Mouse (Mus musculus) forelimb bud, embryonic 11.5 days (tissue): ENCODE measurements around the gene Man1c1.

ENCODE experiments used
- DNase-seq: peaks from one replicate; pipeline ENCODE4 v3.0.0-alpha.2; 2012; ENCODE audit warnings: low read depth, low spot score

Man1c1 gene

GRCm38 (mm10) chr4:134674970-134675369 lies 29.1 kb downstream of the Man1c1 start:
- DNase-seq, result no peak

GRCm38 (mm10) chr4:134673882-134674463 lies 30.1 kb downstream of the Man1c1 start:
- no peak for DNase-seq

- no peak for DNase-seq
Measured at GRCm38 (mm10) chr4:134673151-134673550, 30.9 kb downstream of the Man1c1 start.

- no peak for DNase-seq
Measured at GRCm38 (mm10) chr4:134672326-134672725, 31.8 kb downstream of the Man1c1 start.

DNA sequence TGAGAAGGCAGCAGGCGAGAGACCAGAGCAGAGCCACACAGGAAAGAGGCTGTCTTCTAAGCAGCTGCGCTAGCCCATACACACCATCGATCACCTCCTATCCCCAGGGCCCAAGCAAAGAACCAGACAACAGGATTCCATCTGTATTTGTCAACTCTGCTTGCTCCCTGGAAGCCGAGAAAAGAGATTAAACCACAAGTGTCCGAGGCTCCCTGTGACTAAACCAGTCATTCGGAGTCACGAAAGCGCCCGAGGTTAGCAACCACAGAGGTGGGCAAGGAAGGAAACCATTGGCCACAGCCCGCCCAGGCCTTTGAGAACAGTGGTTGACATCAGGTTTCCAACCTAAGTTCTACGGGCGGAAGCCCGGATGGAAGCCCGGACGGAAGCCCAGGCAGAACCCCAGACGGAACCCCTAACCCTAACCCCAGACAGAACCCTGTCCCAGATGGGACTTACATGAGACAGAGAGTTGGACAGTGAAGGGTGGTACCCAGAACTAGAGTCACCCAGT lies 32.4 kb downstream of the Man1c1 start:
- DNase-seq, result no peak

DNA sequence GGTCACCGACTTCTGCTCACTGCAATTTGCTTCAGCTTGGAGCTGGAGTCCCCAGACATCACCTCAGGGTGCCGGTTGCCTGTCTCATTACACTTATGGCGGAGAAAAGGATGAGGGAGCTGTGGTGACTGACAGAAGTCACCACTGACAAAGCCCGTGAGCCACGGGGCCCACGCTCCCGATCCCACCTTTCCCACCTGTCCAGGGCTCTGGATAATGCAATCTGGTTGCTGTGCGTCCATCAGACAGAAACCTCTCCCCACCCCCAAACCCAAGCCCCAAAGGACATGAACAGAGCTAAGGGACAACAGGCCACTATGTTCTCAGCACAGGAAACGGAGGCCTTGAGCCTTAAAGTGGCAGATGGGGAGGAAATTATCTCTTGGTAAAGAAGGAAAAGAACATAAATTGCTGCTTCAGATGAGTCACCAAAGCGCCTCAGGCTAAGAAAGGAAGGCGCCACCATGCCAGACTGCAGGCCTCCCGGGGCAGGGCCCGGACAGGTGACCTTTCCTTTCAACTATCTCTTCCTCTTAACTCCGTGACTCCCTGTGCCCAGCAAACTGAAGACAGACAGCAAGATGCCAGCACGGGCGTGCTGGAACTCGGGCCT lies 34.2 kb downstream of the Man1c1 start:
- DNase-seq, result no peak

- no peak for DNase-seq
Measured at GRCm38 (mm10) chr4:134668355-134669028, 35.6 kb downstream of the Man1c1 start.

GRCm38 (mm10) chr4:134666391-134666790 lies 37.7 kb downstream of the Man1c1 start:
- no peak for DNase-seq

DNA sequence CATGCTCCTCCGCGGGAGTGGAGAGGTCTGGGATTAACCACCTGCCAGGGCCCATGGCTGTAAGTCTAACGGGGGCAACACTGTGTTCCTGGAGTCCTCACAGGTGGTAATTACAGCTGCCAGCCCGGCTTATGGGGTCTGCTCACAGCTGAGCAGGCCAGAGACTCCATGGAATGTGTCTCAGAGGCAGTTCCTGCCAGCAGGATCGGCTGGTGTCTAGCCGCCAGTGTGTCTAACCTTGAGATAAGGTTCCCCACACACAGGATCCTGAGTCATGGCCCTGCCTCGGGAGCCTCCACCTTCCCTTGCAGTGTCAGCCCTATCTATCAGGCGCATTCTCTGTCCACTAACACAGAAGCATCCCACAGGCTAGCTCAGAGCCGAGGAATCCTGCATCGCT lies 41.0 kb downstream of the Man1c1 start:
- no peak for DNase-seq

DNA sequence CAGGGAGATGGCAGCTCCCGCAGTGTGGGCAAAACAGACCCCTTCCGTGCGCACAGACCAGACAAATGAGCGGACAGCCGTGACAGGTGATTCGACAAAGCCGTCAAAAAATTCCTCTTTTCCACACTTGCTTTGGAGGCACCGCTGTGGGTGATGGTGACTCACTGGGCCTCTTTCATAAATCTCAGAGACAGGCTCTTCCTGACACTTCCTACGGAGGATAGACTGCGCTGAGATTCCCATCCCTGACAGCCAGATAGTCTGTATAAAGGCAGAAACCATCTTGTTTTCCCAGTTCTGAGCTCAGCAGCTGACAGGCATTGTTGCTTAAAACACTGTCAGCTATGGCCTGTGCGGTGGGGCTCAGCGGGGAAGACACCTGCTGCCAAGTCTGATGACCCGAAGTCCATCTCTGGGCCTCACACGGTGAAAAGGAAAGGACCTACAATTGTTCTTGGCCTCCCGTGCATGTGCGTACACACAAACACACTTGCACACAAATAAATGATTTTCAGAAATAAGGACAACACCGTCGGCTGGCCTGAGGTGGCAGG lies 43.4 kb downstream of the Man1c1 start:
- DNase-seq, result no peak

DNA sequence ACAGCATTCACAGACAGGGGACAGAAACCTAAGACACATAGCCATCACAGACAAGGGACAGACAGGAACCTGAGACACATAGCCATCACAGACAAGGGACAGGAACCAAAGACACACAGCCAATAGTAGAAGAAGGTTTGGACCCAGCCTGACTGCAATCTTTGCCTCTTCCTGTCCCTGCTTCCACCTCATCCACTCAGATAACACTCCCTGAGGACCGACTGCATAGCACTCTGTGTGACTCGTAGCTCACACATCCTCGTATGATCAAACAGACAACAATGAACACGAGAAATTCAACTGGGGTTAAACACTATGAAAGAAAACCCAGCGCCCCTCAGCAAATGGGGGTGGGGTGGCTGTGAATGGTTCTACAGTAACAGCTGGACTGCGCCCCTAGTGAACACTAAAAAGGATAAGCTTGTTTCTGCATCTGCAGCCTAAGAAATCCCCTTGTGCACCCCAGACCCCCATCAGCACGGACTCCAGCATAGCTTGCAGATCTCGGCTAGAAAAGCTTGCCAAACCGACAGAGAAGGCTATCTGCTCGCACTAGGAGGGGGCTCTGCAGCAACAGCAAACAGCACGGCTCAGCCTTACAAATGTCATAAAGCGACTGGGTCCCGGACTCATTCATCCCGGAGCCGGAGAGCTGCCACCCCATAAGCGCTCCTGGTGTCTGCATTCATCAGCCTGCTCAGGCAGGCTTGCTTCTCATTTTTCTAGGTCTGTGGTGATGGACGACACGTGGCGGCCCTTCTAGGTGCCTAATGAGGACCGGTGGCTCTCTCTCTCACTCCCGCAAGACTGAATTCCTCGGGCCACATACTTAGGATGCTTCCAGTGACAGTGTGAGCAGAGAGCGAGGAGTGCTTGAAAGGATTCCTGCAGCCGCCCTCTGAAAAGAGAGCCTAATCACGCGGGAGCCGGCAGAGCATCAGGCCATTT lies 44.5 kb downstream of the Man1c1 start:
- peak; percentile 36 for DNase-seq

- no peak for DNase-seq
Measured at GRCm38 (mm10) chr4:134657473-134657872, 46.6 kb downstream of the Man1c1 start.

- no peak for DNase-seq
Measured at GRCm38 (mm10) chr4:134654391-134654790, 49.7 kb downstream of the Man1c1 start.

- DNase-seq, result no peak
Measured at GRCm38 (mm10) chr4:134652720-134653119, 51.4 kb downstream of the Man1c1 start.

DNA sequence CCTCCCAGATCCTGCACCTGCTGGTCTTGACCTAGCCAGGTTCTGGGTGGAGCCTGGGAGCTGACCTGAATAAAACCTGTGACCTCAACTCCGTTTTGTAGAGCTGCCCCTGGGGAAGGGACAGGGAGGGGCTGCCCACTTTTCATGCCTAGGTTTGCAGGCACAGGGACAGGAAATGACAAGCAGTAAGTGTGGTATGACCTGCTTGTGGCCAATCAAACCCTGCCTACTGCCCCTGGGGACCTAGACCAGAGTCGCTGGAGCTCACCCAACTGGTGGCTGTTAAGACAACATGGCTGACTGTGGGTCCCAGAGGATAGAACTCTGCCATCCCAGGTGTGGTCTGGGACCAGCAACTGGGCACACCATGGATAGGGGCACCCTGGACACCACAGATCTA lies 51.9 kb downstream of the Man1c1 start:
- no peak for DNase-seq

- no peak for DNase-seq
Measured at GRCm38 (mm10) chr4:134651358-134651757, 52.7 kb downstream of the Man1c1 start.

GRCm38 (mm10) chr4:134645042-134645948 lies 58.8 kb downstream of the Man1c1 start:
- no peak for DNase-seq

DNA sequence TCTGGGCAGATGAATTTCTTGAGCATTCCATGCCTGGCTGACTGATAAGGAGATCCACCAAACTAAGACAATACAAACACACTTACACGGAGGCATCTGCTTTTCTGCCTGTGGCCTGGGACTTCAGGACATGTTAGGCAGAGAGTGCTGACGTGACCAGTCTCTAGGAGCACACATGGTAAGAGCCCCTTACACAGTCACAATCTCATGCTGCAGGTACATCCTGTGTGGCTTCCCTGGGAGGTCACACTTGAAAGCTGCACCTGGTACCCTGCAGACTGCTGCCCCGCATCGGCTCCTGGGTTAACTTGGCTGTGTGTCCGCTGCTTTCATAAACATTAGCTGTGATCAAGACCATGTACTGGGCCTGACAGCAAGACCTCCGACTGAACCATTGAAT lies 59.7 kb downstream of the Man1c1 start:
- no peak for DNase-seq

DNA sequence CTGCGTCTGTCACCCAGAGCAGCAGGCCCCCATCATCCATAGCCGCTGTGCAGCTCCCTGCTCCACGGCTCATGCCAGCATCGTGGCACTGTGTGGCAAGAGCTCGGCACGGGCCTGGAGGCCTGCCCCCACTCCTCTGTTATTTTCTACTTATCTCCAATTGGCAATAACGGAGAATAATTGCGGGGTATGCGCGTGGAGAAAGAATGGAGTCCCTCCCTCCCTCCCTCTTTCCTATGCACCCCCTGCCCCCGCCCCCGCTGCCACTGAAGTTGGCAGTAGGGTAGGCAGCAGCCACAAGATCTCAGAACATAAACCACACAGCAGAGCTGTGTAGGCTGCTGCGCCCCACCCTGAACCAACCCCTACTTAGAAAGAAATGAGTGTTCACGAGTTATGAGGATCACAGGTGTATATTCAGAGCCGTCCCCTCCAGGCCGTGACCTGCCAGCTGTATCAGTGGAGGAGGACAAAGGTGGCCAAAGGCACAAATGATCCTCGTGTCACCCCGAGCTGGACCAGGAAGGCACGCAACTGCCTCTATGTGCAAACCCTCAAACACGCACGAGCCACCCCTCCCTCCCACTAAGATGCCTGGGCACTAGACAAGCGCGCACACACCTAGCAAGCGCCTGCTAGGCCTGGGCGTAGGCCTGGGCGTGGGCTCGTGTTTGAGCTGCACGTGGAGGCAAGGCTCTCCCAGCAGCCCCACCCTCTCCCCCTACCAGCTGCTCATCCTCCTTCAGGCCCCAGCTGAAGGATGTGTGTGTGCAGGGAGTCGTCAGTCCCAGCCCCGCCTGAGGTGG lies 62.2 kb downstream of the Man1c1 start:
- no peak for DNase-seq

DNA sequence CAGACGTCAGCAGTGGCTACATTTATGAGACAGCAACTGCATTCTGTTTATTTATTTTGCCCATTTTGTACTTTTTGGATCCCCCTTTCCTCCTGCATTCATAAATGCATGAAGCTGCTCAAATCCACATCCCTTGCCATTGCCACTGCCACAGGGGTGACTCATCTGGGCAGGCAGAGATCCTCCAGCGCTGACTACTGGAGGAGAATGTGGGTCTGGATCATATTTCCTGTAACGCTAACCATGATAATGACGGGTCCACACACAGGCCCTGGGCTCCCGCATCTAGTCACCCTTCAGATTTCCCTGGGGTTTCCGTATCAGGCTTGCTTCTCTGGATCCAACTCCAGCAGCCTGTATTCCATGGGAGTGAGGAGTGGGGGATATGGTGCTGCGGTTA lies 64.8 kb downstream of the Man1c1 start:
- DNase-seq, result no peak
